ENCODE assay signal across 10 mouse cellular contexts in the genomic region with DNA sequence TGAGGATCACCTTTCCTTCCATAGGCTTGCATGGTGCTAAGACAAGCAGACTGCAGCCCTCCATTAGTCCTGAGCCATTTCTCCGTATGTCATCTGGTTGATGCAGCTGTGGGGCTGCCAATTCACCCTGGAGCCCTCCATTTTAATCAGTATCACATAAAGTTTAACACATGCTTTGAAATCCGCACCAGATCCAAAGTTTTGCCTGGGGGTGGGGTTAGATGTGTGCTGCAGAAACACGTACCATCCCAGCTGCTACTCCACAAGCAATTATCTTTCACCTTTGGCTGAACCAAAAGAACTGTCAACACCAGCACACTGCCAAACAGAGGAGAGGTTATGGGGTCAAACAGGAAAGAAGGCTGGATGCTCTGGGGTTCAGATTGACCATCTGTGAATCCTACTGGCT.
A peak's percentile ranks its signal among the peaks of the same experiment; 100 is the strongest.
DNase-seq lines count a peak whose midpoint lies in the region; ATAC-seq and TF ChIP-seq lines count a peak whose summit lies in the region.
"Had no signal": no experiment of that assay in that cellular context is flagged by ENCODE, and none has a peak within 500 bp of the region (broad histone marks: within the 10 kb centered on the region; RNA-seq: fewer than 3 reads in every experiment).

No protein-coding gene starts in this region.

- WGBS in liver, adult 2 months = 13% methylated on average over 3 of the region's 3 CpGs
- WGBS in liver, embryonic 11.5 days = 55% methylated on average over 3 of the region's 3 CpGs

- DNase-seq in liver, adult 2 months (ENCODE audit: extremely low read depth, low read depth, low spot score) = peak; percentile 87
- DNase-seq in liver, embryonic 11.5 days (ENCODE audit: low spot score) = no peak
- peak; percentile 3 for DNase-seq in fat pad, adult 2 months (ENCODE audit: extremely low read depth, low read depth, low spot score)
- DNase-seq in hindlimb bud, embryonic 11.5 days (ENCODE audit: extremely low spot score, low read depth, low spot score) = peak; percentile 35
- DNase-seq in retina, embryonic 14.5 days (ENCODE audit: low spot score) = peak; percentile 11
- DNase-seq in right cerebral cortex, adult 2 months (ENCODE audit: low spot score in 2 of 2) = no peak
- DNase-seq in thymus, postnatal 0 days (ENCODE audit: low spot score) = no peak
- DNase-seq: cerebellum, postnatal 36 days had no signal

- no peak overlapping the region for H3K4me2 ChIP-seq in liver, embryonic 11.5 days

- H3K36me3 ChIP-seq in liver, adult 2 months (ENCODE audit: control insufficient read depth, insufficient read depth, low read length) = no peaks in the 10 kb centered on the region
- no peaks in the 10 kb centered on the region for H3K36me3 ChIP-seq in liver, embryonic 11.5 days (ENCODE audit: control insufficient read depth, insufficient read depth, low read length)

- no peak overlapping the region for H3K27ac ChIP-seq in liver, adult 2 months (replicated peaks; ENCODE audit: insufficient read depth, low read depth, low read length)
- H3K27ac ChIP-seq in liver, embryonic 11.5 days (ENCODE audit: low read depth, low read length) = no peak overlapping the region
- H3K27ac ChIP-seq: stomach, postnatal 0 days had no signal

- H3K9ac ChIP-seq in liver, adult 2 months (ENCODE audit: low read depth, low read length) = no peak overlapping the region
- no peak overlapping the region for H3K9ac ChIP-seq in liver, embryonic 11.5 days (ENCODE audit: low read depth, low read length)

- H3K4me3 ChIP-seq in liver, adult 2 months (ENCODE audit: insufficient read depth, low read depth, low read length) = no peak overlapping the region
- no peak overlapping the region for H3K4me3 ChIP-seq in liver, embryonic 11.5 days (ENCODE audit: low read depth, low read length)
- H3K4me3 ChIP-seq: myocyte had no signal

- no peaks in the 10 kb centered on the region; the same call in 1 of the 2 replicates for H3K79me2 ChIP-seq in liver, adult 2 months (ENCODE audit: control insufficient read depth, insufficient read depth, low read length)

- no peaks in the 10 kb centered on the region for H3K9me3 ChIP-seq in liver, embryonic 11.5 days (ENCODE audit: control insufficient read depth, low read length)

- no peak; the same call in 1 of the 2 replicates for ATAC-seq in liver, embryonic 11.5 days (replicated peaks; ENCODE audit: low FRiP score)

- peaks cover 4% of the 10 kb centered on the region for H3K4me1 ChIP-seq in liver, adult 2 months (ENCODE audit: control insufficient read depth, insufficient read depth, low read length)
- H3K4me1 ChIP-seq in liver, embryonic 11.5 days (replicated peaks; ENCODE audit: control insufficient read depth, insufficient read depth, low read length) = peaks cover 2% of the 10 kb centered on the region; the same call in 1 of the 2 replicates

- no peak for TF ChIP-seq CTCF in liver, adult 2 months (IDR thresholded peaks at IDR 0.05; ENCODE audit: low read depth, low read length)

- H3K27me3 ChIP-seq in liver, adult 2 months (ENCODE audit: control insufficient read depth, insufficient read depth, low read length) = no peaks in the 10 kb centered on the region
- no peaks in the 10 kb centered on the region for H3K27me3 ChIP-seq in liver, embryonic 11.5 days (replicated peaks; ENCODE audit: control insufficient read depth, insufficient read depth, low read length)

- no peak for TF ChIP-seq POLR2A in liver, adult 2 months (IDR thresholded peaks at IDR 0.05; ENCODE audit: extremely low read depth, insufficient read depth, low read length)

Comparison
In these comparisons a context has a peak if more than half of its experiments do, and no peak if none do; other contexts are left out.
1. DNase-seq: peak in liver, adult 2 months (single experiment), fat pad, adult 2 months (single experiment), hindlimb bud, embryonic 11.5 days (single experiment) and retina, embryonic 14.5 days (single experiment); none in liver, embryonic 11.5 days (single experiment), right cerebral cortex, adult 2 months (0 of 2) and thymus, postnatal 0 days (single experiment).